Mouse (Mus musculus): ENCODE measurements around the gene Ttll6.

Gene Ttll6

GRCm38 (mm10) chr11:96168125-96168524 is 34.5 kb downstream of the Ttll6 start:
- 36% methylated on average over 9 of the region's 9 CpGs for WGBS

- WGBS: 10% methylated on average over 7 of the region's 7 CpGs
These were observed 35.4 kb downstream of the Ttll6 start for GRCm38 (mm10) chr11:96169016-96169415.

GRCm38 (mm10) chr11:96170711-96171379 is 37.3 kb downstream of the Ttll6 start:
- 4% methylated on average over 20 of the region's 20 CpGs for WGBS

- 9% methylated on average over 3 of the region's 3 CpGs for WGBS
These were observed 38.0 kb downstream of the Ttll6 start for GRCm38 (mm10) chr11:96171601-96172000.

- WGBS: 2% methylated on average over 25 of the region's 25 CpGs
These were observed 39.1 kb downstream of the Ttll6 start for GRCm38 (mm10) chr11:96172511-96173287.

GRCm38 (mm10) chr11:96173288-96173840 is 39.8 kb downstream of the Ttll6 start:
- 2% methylated on average over 16 of the region's 16 CpGs for WGBS

GRCm38 (mm10) chr11:96174881-96175280 is 41.3 kb downstream of the Ttll6 start:
- WGBS: 3% methylated on average over 6 of the region's 6 CpGs

- whole genome bisulfite sequencing: 3% methylated on average over 17 of the region's 17 CpGs
These were observed 41.9 kb downstream of the Ttll6 start for GRCm38 (mm10) chr11:96175511-96175910.

- WGBS: 5% methylated on average over 9 of the region's 9 CpGs
These were observed 42.5 kb downstream of the Ttll6 start for GRCm38 (mm10) chr11:96175951-96176530.

GRCm38 (mm10) chr11:96176841-96177240 is 43.3 kb downstream of the Ttll6 start:
- WGBS: 4% methylated on average over 10 of the region's 10 CpGs

- WGBS: 2% methylated on average over 27 of the region's 27 CpGs
These were observed 44.1 kb downstream of the Ttll6 start for GRCm38 (mm10) chr11:96177546-96178174.

GRCm38 (mm10) chr11:96178356-96178755 is 44.8 kb downstream of the Ttll6 start:
- WGBS: 3% methylated on average over 8 of the region's 8 CpGs

GRCm38 (mm10) chr11:96178911-96179503 is 45.4 kb downstream of the Ttll6 start:
- WGBS: 2% methylated on average over 6 of the region's 6 CpGs

GRCm38 (mm10) chr11:96181061-96181460 is 47.5 kb downstream of the Ttll6 start:
- 22% methylated on average over 4 of the region's 4 CpGs for WGBS

GRCm38 (mm10) chr11:96187321-96187720 is 53.7 kb downstream of the Ttll6 start:
- WGBS: 18% methylated on average over 4 of the region's 4 CpGs

- 2% methylated on average over 28 of the region's 28 CpGs for WGBS
These were observed 56.4 kb downstream of the Ttll6 start for GRCm38 (mm10) chr11:96189810-96190522.

GRCm38 (mm10) chr11:96191132-96191531 is 57.5 kb downstream of the Ttll6 start:
- 10% methylated on average over 5 of the region's 5 CpGs for WGBS

GRCm38 (mm10) chr11:96193521-96194400 is 60.2 kb downstream of the Ttll6 start, which contains the start of gene Hoxb13:
Gene Hoxb13 (plus strand): TSS chr11:96194316.
- WGBS: 2% methylated on average over 34 of the region's 35 CpGs

GRCm38 (mm10) chr11:96194401-96194710 is 60.8 kb downstream of the Ttll6 start:
- WGBS: 2% methylated on average over 10 of the region's 10 CpGs
